Mouse (Mus musculus): ENCODE data around the gene Nop9.
A peak's percentile ranks its signal among the peaks of the same experiment; 100 is the strongest.

Nop9 gene

DNA sequence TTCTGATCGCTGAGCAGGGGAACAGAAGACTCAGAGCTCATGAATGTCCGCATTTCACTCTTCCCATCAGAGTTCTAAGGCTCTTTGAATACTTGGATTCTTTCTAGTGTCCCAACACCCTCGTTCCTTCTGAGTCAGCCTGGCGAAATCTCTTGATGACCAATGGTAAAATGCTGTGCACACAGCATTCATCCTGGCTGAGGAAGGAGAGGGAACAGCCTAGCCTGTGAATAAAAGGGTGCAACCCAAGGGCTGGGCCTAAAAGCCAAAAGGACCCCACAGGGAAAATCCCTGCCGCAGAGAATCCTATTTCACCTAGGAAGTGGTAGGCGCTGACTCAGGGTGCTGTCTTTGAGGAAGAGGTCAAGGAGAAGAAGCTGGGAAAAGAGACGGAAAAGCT is 15.4 kb upstream of the Nop9 start:
- no peak for DNase-seq

DNA sequence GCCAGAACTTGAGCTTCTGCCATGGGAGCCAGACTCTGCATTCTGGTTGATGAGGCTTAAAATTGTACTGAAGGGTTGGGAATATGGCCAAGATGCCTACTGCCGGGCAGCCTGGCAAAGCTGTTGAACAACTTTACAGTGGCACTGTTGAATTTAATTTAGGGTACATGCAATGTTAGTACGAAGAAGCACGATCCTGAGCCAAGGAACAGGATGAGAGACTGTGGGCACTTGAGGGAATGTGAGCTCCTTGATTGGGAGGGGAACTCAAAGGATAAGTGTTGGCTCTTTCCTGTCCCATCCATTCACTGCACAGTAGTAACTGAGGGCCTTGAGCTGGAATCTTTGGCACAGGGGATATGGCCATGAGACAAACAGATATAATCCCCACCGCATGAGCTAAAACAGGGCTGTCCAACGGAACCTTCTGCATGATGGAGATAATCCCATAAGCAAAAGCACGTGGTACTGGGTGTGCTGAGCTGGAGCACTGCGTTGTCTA is 14.9 kb upstream of the Nop9 start:
- DNase-seq = no peak

DNA sequence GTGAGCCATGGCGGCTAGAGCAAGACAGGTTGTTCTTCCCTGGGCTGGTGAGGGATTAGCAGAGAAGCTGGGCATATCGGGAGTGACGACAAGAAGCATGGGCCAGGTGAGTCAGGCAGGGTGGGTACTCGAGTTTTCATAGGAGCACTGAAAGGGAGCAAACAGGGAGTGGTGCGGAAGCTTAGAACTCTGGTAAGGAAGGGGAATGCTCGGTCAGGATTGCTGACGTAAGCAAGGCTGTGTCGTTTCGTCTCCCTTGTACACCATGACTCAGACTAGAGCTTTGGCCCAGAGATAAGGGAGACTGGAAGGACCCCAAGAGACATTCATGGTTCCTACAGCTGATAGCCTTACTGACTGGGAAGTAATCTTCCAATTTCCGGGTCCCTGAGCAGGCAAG is 11.6 kb upstream of the Nop9 start:
- DNase-seq = no peak

DNA sequence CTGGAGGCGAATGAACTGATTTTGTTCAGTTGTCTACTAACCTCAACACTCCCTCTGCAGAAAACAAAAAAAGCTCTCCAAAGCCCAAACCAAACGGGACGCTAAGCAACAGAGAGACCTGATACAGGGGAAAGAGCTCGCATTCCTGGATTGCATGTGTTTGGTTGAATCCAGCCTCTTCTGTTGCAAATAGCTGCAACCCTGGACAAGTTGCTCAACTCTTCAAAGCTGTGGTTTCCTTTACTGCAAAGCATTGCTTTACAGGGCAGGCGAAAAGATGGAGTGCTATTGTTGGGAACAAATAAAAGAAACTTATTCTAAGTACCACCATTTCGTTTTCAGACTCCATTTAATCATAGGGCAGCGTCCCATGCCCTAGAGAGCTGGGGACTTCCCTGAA is 10.6 kb upstream of the Nop9 start:
- DNase-seq = no peak

DNA sequence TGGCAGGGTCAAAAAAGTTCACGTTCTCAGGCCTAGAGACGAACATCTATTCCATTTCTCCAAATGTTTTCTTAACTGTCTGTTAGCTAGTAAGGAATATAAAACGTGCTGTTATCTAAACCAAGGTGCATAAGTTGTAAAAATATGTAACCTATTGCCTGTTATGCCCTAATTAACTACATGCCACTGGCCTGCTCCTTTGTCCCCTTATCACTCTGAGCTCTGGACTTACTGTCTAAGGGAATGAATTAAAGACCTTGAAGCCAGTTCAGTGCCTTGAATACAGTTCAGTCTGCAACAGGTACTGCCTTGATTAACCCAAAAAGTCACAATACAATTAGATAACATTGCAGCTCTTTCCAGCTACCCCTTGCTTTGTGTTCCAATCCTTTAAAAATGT is 10.2 kb upstream of the Nop9 start:
- no peak for DNase-seq

DNA sequence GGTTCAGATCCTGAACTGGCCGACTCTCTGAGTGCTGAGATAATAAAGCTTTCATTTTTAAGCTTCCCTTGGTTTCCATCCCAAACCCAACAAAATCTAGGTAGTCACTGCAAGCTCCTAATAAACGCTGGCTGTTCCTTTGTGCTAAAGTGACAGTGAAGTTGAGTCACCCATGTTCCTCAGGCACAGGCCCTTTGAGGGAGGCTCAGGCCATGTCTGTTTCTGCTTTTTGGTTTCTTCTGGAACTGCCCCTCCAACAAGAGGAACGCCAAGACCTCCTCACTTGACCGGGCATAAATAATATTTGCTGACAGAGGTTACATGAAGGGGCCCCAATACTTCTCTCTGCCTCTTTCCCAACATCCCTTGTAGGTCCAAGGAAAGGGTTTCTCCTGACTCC is 9.7 kb upstream of the Nop9 start:
- DNase-seq = no peak

DNA sequence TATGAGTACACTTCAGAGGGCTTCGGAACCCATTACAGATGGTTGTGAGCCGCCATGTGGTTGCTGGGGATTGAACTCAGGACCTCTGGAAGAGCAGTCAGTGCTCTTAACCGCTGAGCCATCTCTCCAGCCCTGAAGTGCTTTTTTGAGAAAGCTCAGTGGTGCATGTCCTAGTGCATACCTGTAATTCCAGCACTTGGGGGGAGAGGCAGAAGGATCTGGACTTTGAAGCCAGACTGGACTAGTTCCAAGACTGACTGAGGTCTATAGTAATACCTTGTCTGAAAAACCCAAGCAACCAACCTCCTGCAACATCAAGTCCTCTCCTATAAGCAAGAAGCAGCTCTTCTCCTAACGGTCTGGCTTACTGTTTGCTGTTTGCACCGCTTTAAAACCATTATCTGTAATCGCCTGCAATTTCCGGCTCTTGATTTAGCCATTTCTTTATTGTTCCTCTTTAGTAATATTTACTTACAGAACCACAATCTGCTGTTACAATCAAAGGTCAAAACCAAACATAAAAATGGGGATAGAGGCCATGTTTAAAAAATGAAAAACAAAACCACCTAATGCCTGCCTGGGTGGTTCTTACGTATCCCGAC is 8.3 kb upstream of the Nop9 start:
- no peak for DNase-seq

DNA sequence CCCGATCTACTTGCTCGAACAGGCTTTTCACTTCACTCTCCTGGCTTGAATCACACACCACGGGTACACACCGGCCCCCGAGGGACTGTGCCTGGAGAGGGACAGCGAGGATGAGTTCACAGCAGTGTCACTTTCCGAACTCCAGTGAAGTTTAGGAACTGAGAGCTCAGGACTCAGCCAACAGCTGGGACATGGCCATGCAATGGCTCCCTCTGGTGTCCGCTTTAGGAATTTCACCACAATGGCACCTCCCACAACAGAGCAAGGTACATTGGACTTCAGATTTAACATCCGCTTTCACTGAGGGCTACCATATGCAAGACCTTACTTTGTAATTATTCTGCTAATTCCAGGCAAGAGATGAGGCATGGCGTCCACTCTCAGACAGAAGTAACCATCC is 1.8 kb upstream of the Nop9 start:
- DNase-seq = peak; percentile 86

DNA sequence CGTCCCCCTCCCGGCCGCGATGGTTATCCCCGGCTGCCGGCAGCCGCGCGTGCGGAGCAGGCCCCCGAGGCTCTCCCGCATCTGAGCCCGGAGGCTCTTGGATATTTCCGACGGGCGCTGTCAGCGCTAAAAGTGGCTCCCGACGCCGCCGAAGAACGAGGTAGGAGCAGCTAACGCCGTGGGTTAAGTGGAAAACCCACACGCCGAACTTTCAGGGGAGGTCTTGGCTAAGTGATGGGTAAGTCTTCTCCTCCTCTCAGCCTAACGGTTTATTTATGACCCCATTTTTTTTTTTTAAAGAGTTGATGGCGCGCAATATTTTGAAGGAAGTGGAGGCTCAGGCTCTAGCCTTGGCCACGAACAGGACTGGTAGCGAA is 356 bp downstream of the Nop9 start:
- DNase-seq = no peak

DNA sequence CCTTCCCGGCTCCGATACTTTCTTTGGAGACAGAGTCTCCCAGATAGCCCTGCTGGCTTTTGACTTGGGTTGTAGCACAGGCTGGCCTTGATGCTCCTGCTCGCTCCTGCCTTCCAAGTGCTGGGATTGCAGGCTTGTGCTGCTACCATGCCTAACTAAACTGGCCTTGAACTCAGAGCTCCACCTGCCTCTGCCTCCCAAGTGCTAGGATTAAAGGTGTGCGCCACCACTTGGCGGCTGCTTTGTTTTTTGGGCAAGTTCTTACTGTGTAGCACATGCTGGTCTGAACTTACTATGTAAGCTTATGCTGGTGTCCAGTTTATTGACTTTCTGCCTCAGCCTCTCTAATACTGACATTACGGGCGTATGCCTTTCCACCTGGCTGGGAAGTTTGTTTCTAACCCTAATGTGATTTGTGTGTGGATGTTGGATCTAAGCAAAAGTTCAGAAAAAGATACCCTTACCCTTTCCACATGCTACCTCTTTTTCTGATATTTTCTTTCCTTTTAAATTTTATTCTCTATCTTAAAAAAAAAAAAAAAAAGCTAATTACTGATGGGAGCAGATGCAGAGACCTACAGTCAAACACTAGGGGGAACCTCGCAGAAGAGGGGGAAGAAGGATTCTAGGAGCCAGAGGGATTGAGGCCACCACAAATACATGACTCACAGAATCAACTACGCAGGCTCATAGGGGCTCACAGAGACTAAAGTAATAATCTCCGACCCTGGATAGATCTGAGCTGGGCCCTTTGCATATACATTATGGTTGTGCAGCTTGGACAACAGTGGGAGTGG is 1.8 kb downstream of the Nop9 start:
- DNase-seq = no peak

DNA sequence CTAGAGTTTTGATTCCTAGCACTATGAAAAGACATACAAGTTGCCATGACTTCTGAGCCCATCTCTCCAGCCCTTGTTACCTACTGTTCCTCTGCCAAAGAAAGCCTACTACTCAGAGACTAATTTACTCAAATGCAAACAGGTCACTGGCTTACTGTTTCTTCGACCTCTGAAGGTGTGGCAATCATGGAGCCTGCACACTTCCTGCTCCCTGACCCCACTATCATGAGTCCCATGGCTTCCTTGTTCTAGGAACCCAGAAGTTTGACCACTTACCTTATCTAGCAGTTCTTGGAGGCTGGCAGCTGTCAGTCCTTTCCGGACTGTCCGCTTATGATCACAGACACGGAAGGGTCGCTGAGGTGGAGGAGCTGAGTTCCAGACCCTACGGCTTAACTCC is 12.1 kb downstream of the Nop9 start:
- DNase-seq = no peak

DNA sequence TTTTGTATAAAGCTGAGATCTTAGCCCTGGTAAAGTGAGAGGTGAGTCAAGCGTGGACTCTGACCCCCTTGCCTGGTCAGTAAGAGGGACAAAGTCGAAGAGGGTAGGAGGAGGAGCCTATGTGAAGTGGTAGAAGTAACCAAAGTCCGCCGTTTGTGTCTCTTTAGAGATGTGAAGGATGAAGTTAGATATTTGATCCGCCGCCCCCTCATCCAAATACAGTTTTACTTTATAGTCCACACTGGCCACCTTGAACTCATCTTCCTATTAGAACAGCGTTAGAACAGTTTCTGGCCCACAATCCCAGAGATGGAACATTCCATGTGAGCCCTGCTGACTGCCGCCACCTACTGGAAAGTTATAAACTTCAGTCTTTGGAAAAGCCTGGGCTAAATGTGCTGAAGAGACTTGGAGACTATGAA is 12.9 kb downstream of the Nop9 start, which contains the start of gene Cideb:
Gene Cideb, minus strand, starts transcription at position 96 of the 422 bp plus-strand sequence.
- DNase-seq = peak; percentile 53

DNA sequence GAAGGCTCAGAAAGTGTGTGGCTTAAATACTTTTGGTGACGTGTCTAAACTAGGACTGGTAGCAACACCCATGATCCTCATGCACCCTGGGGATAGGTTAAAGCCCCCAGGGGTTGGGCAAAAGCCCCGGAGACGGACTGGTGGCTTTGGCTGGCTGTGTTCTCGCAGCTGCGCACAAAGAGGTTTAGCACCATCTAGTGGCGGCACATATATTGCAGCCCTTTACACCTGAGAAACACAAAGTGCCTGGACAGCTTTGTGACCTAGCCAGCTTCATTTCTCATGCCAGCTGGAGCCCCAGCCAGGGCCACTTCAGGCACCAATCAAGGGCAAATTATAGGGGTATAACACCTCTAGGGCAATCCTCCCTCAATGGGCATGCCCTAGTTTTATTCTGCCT is 14.7 kb downstream of the Nop9 start:
- DNase-seq = peak; percentile 83

DNA sequence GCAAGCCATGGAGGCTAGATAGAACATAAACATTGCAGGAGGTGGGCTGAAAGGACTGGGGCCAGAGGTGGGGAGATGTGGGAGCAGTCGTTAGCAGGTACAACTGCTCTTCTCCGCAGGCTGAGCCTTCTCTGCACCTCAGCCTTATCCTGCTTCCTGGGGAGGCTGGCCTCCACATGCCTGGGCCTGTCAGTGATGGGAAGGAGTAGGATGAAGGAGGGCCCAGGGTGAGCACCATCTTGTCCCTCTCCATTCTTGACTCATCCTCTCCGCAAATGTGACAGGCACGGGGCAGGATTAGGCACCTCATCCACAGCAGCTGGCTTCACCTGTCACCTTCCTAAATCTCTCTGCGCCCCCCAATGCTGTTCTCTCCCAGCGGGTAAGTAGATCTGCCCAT is 15.7 kb downstream of the Nop9 start, which contains the start of gene Ltb4r2:
Gene Ltb4r2, plus strand, starts transcription at position 266 of the 400 bp plus-strand sequence.
- no peak for DNase-seq

DNA sequence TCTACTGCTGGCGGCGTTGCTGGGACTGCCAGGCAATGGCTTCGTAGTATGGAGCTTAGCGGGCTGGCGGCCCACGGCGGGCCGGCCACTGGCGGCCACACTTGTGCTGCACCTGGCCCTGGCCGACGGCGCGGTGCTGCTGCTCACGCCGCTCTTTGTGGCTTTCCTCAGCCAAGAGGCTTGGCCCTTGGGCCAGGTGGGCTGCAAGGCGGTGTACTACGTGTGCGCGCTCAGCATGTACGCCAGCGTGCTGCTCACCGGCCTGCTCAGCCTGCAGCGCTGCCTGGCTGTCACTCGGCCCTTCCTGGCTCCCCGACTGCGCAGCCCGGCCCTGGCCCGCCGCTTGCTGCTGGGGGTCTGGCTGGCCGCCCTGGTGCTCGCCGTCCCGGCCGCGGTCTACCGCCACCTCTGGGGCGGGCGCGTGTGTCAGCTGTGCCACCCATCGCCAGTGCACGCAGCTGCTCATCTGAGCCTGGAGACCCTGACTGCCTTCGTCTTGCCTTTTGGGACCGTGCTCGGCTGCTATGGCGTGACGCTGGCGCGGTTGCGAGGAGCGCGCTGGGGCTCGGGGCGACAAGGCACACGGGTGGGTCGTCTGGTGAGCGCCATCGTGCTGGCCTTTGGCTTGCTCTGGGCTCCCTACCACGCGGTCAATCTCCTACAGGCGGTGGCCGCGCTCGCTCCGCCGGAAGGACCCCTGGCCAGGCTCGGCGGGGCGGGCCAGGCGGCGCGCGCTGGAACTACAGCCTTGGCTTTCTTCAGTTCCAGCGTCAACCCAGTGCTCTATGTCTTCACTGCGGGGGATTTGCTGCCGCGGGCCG is 16.7 kb downstream of the Nop9 start:
- DNase-seq = peak; percentile 39

DNA sequence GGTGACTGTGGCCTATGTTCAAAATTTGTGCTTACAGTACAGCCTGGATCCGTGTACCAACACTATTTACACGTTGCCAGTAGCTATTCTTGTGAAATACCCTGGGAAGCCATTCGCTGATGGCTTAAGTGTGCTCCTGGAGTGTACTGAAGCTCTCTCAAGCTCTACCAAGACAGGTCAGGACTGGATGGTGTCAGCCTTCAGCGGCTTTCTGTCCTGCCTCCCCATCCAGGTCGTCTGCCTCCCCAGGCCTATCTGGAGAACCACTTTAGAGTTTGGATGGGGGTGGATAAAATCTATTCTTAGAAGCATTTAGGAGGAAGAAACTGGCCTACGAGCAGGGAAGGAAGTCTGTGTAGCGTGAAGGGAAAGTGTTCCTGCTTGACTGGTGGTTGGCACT is 17.7 kb downstream of the Nop9 start:
- no peak for DNase-seq

DNA sequence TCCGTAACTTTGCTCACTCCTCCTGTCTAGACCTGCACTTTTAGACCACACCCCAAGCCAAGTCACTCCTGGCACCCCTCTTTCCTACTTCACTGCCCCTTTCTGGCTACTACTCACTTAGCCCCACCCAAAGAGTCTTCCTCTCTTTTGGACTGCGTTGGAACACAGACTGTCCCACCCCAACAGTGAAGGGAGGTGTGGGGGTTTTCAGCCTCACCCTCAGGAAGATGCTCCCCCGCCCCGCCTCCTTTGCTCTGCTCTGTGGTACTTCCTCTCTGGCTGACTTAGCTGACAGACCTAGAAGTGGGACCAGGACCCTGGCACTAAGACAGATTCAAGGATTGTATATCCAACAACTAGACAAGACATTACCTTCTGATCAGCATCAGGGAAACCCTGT is 20.2 kb downstream of the Nop9 start, which contains the start of gene Ltb4r1:
Gene Ltb4r1, plus strand, starts transcription at position 267 of the 400 bp plus-strand sequence.
- no peak for DNase-seq

DNA sequence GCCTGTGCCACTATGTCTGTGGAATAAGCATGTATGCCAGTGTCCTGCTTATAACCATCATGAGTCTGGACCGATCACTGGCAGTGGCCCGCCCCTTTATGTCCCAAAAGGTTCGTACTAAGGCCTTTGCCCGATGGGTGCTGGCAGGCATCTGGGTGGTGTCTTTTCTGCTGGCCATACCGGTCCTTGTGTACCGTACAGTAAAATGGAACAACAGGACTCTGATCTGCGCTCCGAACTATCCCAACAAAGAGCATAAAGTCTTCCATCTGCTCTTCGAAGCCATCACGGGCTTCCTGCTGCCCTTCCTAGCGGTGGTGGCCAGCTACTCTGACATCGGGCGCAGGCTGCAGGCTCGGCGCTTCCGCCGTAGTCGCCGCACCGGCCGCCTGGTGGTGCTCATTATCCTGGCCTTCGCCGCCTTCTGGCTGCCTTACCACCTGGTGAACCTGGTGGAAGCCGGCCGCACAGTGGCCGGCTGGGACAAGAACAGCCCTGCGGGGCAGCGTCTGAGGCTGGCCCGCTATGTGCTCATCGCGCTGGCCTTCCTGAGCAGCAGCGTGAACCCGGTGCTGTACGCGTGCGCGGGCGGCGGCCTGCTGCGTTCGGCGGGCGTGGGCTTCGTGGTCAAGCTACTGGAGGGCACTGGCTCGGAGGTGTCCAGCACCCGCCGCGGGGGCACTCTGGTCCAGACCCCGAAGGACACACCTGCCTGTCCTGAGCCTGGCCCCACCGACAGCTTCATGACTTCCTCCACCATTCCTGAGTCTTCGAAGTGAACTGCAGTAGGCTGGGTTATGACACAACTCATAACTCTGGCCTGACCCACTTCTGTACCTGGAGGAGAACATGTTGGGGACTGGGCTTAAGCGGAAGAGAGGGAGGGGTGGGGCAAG is 22.3 kb downstream of the Nop9 start:
- DNase-seq = peak; percentile 66

DNA sequence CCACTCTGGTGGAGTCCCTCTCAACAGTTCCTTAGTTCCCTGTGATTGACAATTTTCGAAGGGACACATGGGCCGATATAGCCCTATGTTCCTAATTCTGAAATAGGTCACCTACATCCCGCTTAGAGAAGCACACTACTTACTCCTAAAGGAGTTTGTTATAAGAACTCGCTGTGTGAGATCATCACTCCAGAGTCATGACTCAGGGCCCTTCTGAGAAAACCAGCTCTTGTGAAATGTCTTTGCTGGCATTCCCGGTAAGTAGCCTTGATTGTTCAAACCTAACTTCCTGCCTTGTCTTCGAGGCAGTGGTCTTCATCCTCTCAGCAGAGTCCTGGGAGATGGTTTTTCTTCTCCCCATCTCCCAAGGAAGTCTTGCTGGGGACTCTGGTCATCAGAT is 23.1 kb downstream of the Nop9 start:
- no peak for DNase-seq

DNA sequence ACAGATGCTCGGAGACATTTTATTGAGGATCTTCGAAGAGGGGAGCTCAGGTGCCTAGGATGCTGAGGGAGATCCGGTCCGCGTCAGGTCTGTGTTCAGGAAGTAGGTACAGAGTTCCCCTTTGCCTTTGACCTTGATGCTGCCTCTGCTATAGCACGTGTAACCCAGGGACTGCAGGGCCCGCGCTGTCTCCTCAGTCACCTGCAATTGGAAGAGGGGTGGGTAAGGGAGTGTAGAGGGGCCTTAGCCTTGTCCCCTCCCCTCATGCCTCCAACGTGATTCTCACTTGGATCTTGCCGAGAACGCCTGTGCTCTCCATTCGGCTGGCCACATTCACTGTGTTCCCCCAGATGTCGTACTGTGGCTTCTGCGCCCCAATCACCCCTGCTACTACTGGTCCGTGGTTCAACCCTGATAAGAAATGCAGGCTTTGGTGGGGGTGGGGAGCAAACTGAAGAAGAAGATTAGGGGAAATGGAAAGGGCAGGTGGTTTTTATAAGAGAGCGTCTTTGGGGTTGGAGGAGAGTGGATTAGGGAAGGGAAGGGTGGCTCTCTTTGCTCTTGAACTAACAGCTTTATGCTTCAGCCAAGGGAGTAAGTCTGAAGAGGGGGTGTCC is 23.7 kb downstream of the Nop9 start:
- peak; percentile 69 for DNase-seq

DNA sequence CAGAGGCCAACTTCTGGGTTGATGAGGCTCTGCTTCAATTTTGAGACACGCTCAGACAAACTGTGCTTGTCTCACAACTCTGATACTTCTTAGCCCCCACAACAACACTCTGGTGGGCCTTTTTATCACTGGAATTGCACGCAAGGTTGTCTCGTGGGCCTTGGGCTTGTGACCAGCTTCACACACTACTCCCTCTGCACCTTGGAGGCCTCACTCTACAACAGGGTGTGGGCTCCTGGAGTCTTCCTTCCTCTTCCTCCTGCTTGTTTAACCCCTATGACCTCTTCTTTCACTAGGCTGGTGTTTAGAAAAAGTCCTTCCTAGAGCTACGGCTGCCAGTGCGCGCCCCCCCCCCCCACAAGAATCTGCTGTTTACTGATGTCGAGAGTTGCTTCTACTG is 31.2 kb downstream of the Nop9 start:
- no peak for DNase-seq

DNA sequence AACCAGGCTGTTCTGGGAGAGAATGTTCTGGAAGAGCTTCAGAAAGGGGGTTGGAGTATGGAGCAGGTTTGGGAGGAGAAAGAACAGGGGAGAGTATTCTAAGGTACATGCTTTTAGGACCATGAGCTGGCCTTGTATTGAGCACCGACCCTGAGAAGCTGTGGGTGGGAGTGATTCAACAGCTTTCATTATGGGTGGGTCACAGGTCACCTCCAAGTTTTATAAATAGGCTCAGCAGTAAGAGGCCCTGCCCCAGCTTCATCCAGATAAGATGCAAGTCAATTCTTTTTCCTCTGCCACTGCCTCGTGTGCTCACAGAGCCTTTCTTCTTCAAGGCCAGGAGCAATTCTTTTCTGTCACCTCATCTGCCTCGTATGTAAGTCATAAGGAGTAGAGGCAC is 31.7 kb downstream of the Nop9 start:
- no peak for DNase-seq

All from liver (tissue).